Mouse (Mus musculus) thymus, adult 2 months (tissue): Measurements from ENCODE around the gene Ap3s2. TPM values are rescaled to one million over a fixed set of nuclear protein-coding genes. Genes with fewer than 3 reads are reported as not detected.

ENCODE experiments used
- DNase-seq: peaks from one replicate; pipeline ENCODE4 v3.0.0; 2021
- H3K27ac ChIP-seq: fragments of 200-500 bp; 2 replicates; pipeline ENCODE4 v1.5.1; 2012; ENCODE audit warnings: low read length, control low read depth; ENCODE audit not compliant: control insufficient read depth, insufficient read depth
- H3K27me3 ChIP-seq: fragments of 200-500 bp; 2 replicates; pipeline ENCODE4 v1.6.1; 2012; ENCODE audit warnings: mild to moderate bottlenecking, low read length, moderate library complexity, mixed read lengths; ENCODE audit not compliant: control insufficient read depth, insufficient read depth
- H3K36me3 ChIP-seq: fragments of 200-500 bp; 2 replicates; pipeline ENCODE4 v1.6.1; 2012; ENCODE audit warnings: mild to moderate bottlenecking, low read length, moderate library complexity; ENCODE audit not compliant: control insufficient read depth, insufficient read depth
- H3K4me1 ChIP-seq: fragments of 200-500 bp; replicated peaks from 2 replicates; pipeline ENCODE4 v1.6.1; 2012; ENCODE audit warnings: low read length; ENCODE audit not compliant: control insufficient read depth, insufficient read depth
- H3K4me3 ChIP-seq: fragments of 200-500 bp; 2 replicates; pipeline ENCODE4 v1.5.1; 2012; ENCODE audit warnings: mild to moderate bottlenecking, low read length, control low read depth, moderate library complexity; ENCODE audit not compliant: control insufficient read depth, insufficient read depth
- CTCF ChIP-seq: fragments of 200-500 bp; IDR thresholded peaks from 2 replicates; pipeline ENCODE4 v1.5.1; 2012; ENCODE audit warnings: mild to moderate bottlenecking, control low read depth, low read length, moderate library complexity, borderline replicate concordance; ENCODE audit not compliant: control insufficient read depth, poor library complexity, insufficient read depth; ENCODE audit errors: extremely low read depth
- POLR2A ChIP-seq: fragments of 200-500 bp; IDR thresholded peaks from 2 replicates; pipeline ENCODE4 v1.6.1; 2012; ENCODE audit warnings: mild to moderate bottlenecking, low read length, control low read depth, moderate library complexity; ENCODE audit not compliant: control insufficient read depth, poor library complexity, insufficient read depth; ENCODE audit errors: extremely low read depth
- WGBS: fragments of 180-500 bp; shearing (Covaris S2); methylation state at CpG from one replicate; pipeline ENCODE4 v1.1.7; 2018; 5-methylcytosine and 5-hydroxymethylcytosine counted together
- polyA plus RNA-seq: library from polyadenylated mRNA; depleted of rRNA; stranded (reverse); fragments of >200 nt; gene quantifications from 2 replicates; pipeline ENCODE4 v1.2.3, GENCODE M21; 2012

Ap3s2 gene
- polyA plus RNA-seq, 1 experiment = 22.4 TPM

DNA sequence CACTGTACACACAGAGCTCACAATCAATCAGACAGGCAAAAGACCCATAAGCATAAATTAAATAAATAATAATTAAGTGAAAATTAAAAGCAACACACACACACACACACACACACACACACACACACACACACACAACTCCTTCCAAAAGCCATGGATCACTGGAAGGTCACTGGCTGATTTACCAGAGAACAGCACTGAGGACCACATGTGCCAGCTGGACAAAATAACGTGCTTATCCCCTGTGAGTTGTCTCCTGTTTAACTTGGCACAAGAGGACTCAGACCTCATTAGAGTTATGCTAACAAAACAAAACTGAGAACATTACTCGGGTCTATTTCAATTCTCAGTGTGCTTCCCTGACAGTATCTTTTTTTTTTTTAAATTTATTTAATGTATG lies 13.1 kb downstream of the Ap3s2 start:
- TF ChIP-seq CTCF = no peak
- no peak for TF ChIP-seq POLR2A
- 87% methylated on average over 2 of the region's 2 CpGs for WGBS
- H3K4me3 ChIP-seq = no peak overlapping the region
- H3K36me3 ChIP-seq = peaks cover 19% of the 10 kb centered on the region
- DNase-seq = no peak
- H3K4me1 ChIP-seq = no peaks in the 10 kb centered on the region
- H3K27ac ChIP-seq = no peak overlapping the region
- no peaks in the 10 kb centered on the region for H3K27me3 ChIP-seq

DNA sequence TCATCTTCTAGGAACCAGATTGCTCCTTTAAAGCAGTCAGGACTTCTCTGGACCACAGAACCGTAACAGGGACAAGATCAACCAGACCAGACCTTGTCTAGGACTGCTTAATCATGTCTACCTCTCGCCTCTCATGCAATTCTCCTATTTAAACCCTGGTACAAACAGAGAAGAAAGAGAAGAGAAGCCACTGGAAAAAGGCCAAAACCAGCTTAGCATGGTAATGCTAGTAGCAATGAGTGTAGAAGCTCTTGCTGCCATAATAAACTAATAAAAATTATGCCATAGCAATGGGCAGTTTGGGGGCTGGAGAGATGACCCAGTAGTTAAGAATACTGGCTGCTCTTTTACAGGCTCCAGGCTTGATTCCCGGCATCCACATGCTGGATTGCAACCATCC lies 13.5 kb downstream of the Ap3s2 start:
- Histone ChIP-seq H3K4me3 (no peak overlapping the region), H3K36me3 (peaks cover 19% of the 10 kb centered on the region), H3K27me3 (no peaks in the 10 kb centered on the region), H3K27ac (no peak overlapping the region), H3K4me1 (no peaks in the 10 kb centered on the region)
- WGBS = 94% methylated on average over 3 of the region's 3 CpGs
- TF ChIP-seq POLR2A = no peak
- TF ChIP-seq CTCF = no peak
- DNase-seq = no peak

DNA sequence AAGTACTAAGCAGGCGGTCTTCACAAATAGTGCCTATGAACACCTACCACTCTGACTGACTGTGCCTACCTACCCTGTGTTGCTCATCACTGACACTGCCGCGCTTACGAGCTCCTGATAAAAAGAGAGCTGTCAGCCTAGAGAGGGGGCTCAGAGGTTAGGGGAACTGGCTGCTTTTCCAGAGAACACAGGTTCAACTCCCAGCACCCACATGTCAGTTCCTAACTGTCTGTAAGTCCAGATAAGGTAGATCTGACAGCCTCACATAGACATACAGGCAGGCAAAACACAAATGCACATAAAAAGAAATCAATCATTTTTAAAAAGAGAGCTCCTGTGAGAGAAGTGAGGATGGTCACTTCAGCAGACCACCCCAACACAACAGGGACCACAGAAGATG lies 15.3 kb downstream of the Ap3s2 start:
- H3K36me3 ChIP-seq = peaks cover 17% of the 10 kb centered on the region
- WGBS = 100% methylated on average over 4 of the region's 4 CpGs

DNA sequence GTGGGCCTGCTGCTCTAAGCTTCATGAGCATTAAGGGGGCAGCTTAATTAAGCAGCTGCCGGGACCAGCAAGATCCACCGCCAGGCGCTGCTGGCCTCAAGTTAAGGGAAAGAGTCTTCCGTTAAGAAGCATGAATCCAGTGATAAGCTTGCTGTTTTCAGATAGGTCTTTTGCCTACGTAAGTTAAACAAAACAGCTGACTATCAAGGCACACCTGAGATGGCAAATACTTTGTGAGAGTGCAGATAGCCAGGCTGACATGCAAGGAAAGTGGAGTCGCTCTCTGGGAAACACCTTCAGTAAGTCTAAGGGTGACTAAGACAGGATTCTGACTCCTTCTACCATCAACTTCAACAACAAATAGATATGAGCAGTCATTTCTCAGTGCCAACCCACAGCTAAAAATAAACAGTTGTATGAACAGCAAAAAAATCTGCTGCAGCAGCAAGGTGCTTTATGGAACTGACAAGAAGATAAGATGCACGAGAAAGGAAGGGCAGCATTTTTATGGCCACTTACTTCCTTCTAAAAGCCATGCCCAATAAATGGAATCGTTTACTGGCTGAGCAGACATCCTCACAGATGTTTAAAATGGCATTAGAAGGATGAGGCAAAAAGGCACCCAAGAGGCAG lies 17.2 kb downstream of the Ap3s2 start:
- Histone ChIP-seq H3K4me3 (no peak overlapping the region), H3K27me3 (no peaks in the 10 kb centered on the region), H3K36me3 (peaks cover 8% of the 10 kb centered on the region), H3K27ac (no peak overlapping the region), H3K4me1 (no peaks in the 10 kb centered on the region)
- no peak for DNase-seq
- WGBS = 93% methylated on average over 8 of the region's 8 CpGs
- TF ChIP-seq CTCF (no peak), POLR2A (no peak)

More for the DNA sequence above, 15.3 kb downstream of the Ap3s2 start:
- Histone ChIP-seq H3K27me3 (no peaks in the 10 kb centered on the region), H3K4me1 (no peaks in the 10 kb centered on the region), H3K27ac (no peak overlapping the region), H3K4me3 (no peak overlapping the region)
- TF ChIP-seq CTCF = no peak
- no peak for TF ChIP-seq POLR2A
- DNase-seq = no peak

DNA sequence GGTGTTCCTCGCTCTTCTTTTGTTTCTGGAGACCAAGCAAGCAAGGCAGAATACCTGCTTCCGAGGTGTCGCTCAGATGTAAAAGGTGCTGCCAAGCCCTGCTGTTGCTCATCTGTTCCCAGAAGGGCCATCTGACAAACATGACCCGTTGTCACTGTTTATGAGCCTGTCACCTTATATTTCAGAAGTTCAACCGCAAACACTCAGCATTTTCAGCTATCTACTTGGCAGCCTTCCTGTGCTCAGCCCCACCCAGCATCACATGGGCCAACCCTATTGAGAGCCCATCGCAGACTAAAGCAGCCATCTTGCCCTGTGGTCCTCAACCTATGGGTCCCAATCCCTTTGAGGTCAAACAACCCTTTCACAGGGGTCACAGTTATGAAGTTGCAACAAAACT lies 19.7 kb downstream of the Ap3s2 start:
- H3K4me1 ChIP-seq = no peaks in the 10 kb centered on the region
- no peaks in the 10 kb centered on the region for H3K27me3 ChIP-seq
- no peak for DNase-seq
- no peak for TF ChIP-seq CTCF
- no peak for TF ChIP-seq POLR2A
- no peak overlapping the region for H3K27ac ChIP-seq
- no peak overlapping the region for H3K4me3 ChIP-seq
- WGBS = 96% methylated on average over 6 of the region's 6 CpGs
- H3K36me3 ChIP-seq = peaks cover 7% of the 10 kb centered on the region; the same call in 1 of the 2 replicates

DNA sequence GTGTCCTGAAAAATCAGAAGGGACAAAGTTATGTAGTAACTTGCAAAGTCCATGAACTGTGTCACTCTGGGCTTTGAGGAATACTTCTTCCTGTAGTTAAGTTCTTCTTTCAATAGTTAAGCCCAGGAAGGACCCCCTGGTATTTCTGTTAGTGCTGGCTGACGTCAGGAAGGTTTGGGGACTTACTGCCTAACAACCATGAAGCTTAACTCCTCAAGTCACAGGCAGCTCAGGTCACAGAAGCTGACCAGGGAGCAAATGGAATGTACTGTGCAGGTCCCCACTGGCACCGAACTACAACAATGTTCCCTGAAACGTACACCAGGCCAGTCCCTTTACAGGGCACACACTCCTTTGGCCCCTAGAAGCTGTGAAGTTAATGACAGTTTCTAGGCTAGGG lies 25.2 kb downstream of the Ap3s2 start:
- Histone ChIP-seq H3K27ac (no peak overlapping the region), H3K27me3 (no peaks in the 10 kb centered on the region), H3K4me3 (no peak overlapping the region), H3K4me1 (no peaks in the 10 kb centered on the region), H3K36me3 (peaks cover 7% of the 10 kb centered on the region)
- WGBS = 92% methylated on average over 3 of the region's 3 CpGs
- DNase-seq = no peak
- TF ChIP-seq CTCF (no peak), POLR2A (no peak)

DNA sequence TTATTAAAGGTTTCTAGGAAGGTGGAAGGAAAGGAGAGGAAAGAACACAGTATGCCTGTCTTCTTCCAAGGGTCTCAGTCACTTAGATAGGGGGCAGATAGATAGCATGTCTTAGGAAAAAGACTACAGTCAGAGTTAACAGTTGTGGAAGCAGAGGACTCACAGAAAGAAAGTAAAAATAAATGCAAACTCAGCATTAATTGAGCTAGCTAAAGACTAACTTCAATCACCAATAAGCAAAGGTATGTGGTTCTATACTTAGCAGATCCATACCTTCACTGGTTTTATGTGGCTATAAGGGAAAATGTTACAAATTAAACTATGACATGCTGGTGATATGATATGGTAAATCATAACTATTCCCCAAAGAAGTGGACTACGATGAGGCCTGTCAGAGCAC lies 25.7 kb downstream of the Ap3s2 start:
- WGBS = 93% methylated on average over 1 of the region's 1 CpGs
- Histone ChIP-seq H3K27ac (no peak overlapping the region), H3K4me3 (no peak overlapping the region), H3K4me1 (no peaks in the 10 kb centered on the region), H3K36me3 (peaks cover 5% of the 10 kb centered on the region), H3K27me3 (no peaks in the 10 kb centered on the region)
- no peak for DNase-seq
- TF ChIP-seq POLR2A (no peak), CTCF (no peak)
